ENCODE assay signal across 8 mouse cellular contexts in the genomic region with DNA sequence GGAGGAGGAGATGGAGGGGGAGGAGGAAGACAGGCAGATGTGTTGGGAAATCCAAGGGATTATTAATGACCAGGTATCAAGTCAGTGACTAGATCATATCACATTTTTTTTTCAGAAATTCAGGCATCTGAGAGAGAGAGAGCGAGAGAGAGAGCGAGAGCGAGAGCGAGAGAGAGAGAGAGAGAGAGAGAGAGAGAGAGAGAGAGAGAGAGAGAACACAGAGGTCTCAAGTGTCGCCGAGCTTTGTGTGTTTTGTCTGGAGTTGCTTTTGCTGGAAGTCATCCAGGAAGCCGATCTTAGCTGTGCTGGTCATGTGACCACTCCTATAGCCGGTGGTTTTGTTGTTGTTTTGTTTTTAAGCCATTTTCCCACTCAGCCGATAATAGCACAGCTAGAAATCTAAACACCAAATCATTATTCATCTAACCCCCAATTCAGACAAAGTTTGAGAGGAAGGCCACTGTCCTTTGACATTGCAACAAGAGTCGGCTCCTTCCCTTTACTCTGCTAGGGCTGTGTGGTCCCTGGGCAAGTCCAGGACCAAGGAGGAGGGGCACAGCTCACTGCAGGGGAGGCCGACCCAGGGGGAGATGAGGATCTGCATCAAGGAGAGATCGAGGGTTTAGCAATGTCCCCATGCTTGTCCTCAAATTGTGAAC.
DNase-seq lines count a peak whose midpoint lies in the region; ATAC-seq and TF ChIP-seq lines count a peak whose summit lies in the region.

No protein-coding gene starts in this region.

- WGBS in embryonic facial prominence, embryonic 12.5 days = 2% methylated on average over 9 of the region's 12 CpGs
- 4% methylated on average over 8 of the region's 12 CpGs for WGBS in hindbrain, postnatal 0 days

- no peaks in the 10 kb centered on the region for H3K27me3 ChIP-seq in embryonic facial prominence, embryonic 12.5 days
- no peaks in the 10 kb centered on the region for H3K27me3 ChIP-seq in hindbrain, postnatal 0 days (ENCODE audit: insufficient read depth, low read length)

- intact Hi-C loops in left cerebral cortex, adult 2 months (cut with DNase I) = no loop called here
- intact Hi-C loops in left cerebral cortex, postnatal 14 days (cut with DNase I) = loop anchor here (10.0 kb wide), 1 partner anchor 136 kb away; no protein-coding TSS in a partner anchor

- no peak for TF ChIP-seq CTCF in left cerebral cortex, adult 2 months (IDR thresholded peaks at IDR 0.05)
- TF ChIP-seq CTCF in hindbrain, postnatal 0 days (IDR thresholded peaks at IDR 0.05; ENCODE audit: low read depth) = no peak

- peak overlapping the region; percentile 33; the same call in 1 of the 2 replicates for H3K9ac ChIP-seq in embryonic facial prominence, embryonic 12.5 days
- peak overlapping the region; percentile 39 for H3K9ac ChIP-seq in hindbrain, postnatal 0 days (replicated peaks; ENCODE audit: low read length)

- no peak for DNase-seq in left cerebral cortex, adult 2 months (ENCODE audit: extremely low spot score in 1 of 2, low spot score in 2 of 2)
- no peak for DNase-seq in left cerebral cortex, postnatal 14 days (ENCODE audit: low spot score in 2 of 2)
- DNase-seq in hindbrain, postnatal 0 days (ENCODE audit: low spot score) = peak; percentile 76
- DNase-seq in lung, postnatal 10 days = peak; percentile 70
- no peak for DNase-seq in right cerebral cortex, postnatal 4 days
- DNase-seq in right cerebral cortex, postnatal 25 days = no peak
- no peak for DNase-seq in left cerebral cortex, adult 8-10 months (ENCODE audit: low spot score in 2 of 2)

- H3K9me3 ChIP-seq in embryonic facial prominence, embryonic 12.5 days = no peaks in the 10 kb centered on the region
- H3K9me3 ChIP-seq in hindbrain, postnatal 0 days (ENCODE audit: low read length) = no peaks in the 10 kb centered on the region

- H3K4me3 ChIP-seq in left cerebral cortex, adult 2 months = no peak overlapping the region
- 0 out of 2 replicates have a peak overlapping the region, but pooled peaks have one; percentile 6 for H3K4me3 ChIP-seq in embryonic facial prominence, embryonic 12.5 days
- H3K4me3 ChIP-seq in hindbrain, postnatal 0 days (ENCODE audit: low read length) = no peak overlapping the region

- peak overlapping the region; percentile 64; the same call in 1 of the 2 replicates for H3K27ac ChIP-seq in left cerebral cortex, adult 2 months
- peak overlapping the region; percentile 95 for H3K27ac ChIP-seq in embryonic facial prominence, embryonic 12.5 days
- peak overlapping the region; percentile 74 for H3K27ac ChIP-seq in hindbrain, postnatal 0 days

- H3K4me2 ChIP-seq in embryonic facial prominence, embryonic 12.5 days (replicated peaks) = peak overlapping the region; percentile 42
- peak overlapping the region; percentile 36 for H3K4me2 ChIP-seq in hindbrain, postnatal 0 days (ENCODE audit: low read depth, low read length)

- H3K36me3 ChIP-seq in embryonic facial prominence, embryonic 12.5 days = no peaks in the 10 kb centered on the region
- H3K36me3 ChIP-seq in hindbrain, postnatal 0 days (ENCODE audit: insufficient read depth, low read length) = no peaks in the 10 kb centered on the region

- no peak for ATAC-seq in embryonic facial prominence, embryonic 12.5 days (ENCODE audit: insufficient number of reproducible peaks, insufficient read depth, low FRiP score, low TSS enrichment)
- no peak for ATAC-seq in hindbrain, postnatal 0 days

- H3K4me1 ChIP-seq in embryonic facial prominence, embryonic 12.5 days = peaks cover 72% of the 10 kb centered on the region
- peaks cover 59% of the 10 kb centered on the region for H3K4me1 ChIP-seq in hindbrain, postnatal 0 days (ENCODE audit: insufficient read depth, low read length)

Comparison
In these comparisons a context has a peak if more than half of its experiments do, and no peak if none do; other contexts are left out.
1. DNase-seq: peak in hindbrain, postnatal 0 days (single experiment) and lung, postnatal 10 days (single experiment); none in left cerebral cortex, adult 2 months (0 of 2), left cerebral cortex, postnatal 14 days (0 of 2), right cerebral cortex, postnatal 4 days (single experiment), right cerebral cortex, postnatal 25 days (single experiment) and left cerebral cortex, adult 8-10 months (0 of 2).
2. Peak in every context shown above with its lines, with median percentiles within 50 percentile points of each other: H3K27ac ChIP-seq.